Mouse (Mus musculus) adrenal gland, adult (tissue): ENCODE measurements around the gene Ewsr1.
"Not testable (repeated sequence)": the region's sequence is repeated elsewhere in the genome, so short reads cannot be mapped to it uniquely, and the experiment has no call there.

ENCODE experiments used
- DNase-seq, 2 experiments: peaks; one replicate each; pipeline ENCODE4 v3.0.0; 2022 to 2023; ENCODE audit warnings: low spot score in 1 of 2; ENCODE audit not compliant: inconsistent age in 2 of 2

Ewsr1 gene

GRCm38 (mm10) chr11:5098035-5098735, 881 bp downstream of the Ewsr1 start:
- peak; percentile 66 to 89 for DNase-seq

GRCm38 (mm10) chr11:5096480-5097020, 2.5 kb downstream of the Ewsr1 start:
- DNase-seq, result peak in 1 of 2 experiments; percentile 56

- peak in 1 of 2 experiments; percentile 54 for DNase-seq
Measured at GRCm38 (mm10) chr11:5095877-5096276, 3.2 kb downstream of the Ewsr1 start.

- DNase-seq, result peak in 1 of 2 experiments; percentile 61
Measured at GRCm38 (mm10) chr11:5091706-5092105, 7.4 kb downstream of the Ewsr1 start.

GRCm38 (mm10) chr11:5089147-5089546, 9.9 kb downstream of the Ewsr1 start:
- peak; percentile 50 to 82 for DNase-seq

- DNase-seq, result not testable (repeated sequence)
Measured at GRCm38 (mm10) chr11:5076843-5077242, 22.2 kb downstream of the Ewsr1 start.

- DNase-seq, result no peak
Measured at GRCm38 (mm10) chr11:5075760-5076159, 23.3 kb downstream of the Ewsr1 start.

- peak in 1 of 2 experiments; percentile 70 for DNase-seq
Measured at GRCm38 (mm10) chr11:5074882-5075281, 24.2 kb downstream of the Ewsr1 start.

- DNase-seq, result no peak
Measured at GRCm38 (mm10) chr11:5068126-5068971, 30.7 kb downstream of the Ewsr1 start.

- peak in 1 of 2 experiments; percentile 33 for DNase-seq
Measured at GRCm38 (mm10) chr11:5067063-5067462, 32.0 kb downstream of the Ewsr1 start.

- DNase-seq, result peak; percentile 92 to 97
Measured at GRCm38 (mm10) chr11:5065056-5065821, 33.8 kb downstream of the Ewsr1 start, which contains the start of gene Gas2l1. Gene Gas2l1, minus strand, starts transcription at chr11:5065327.

- peak in 1 of 2 experiments; percentile 60 for DNase-seq
Measured at GRCm38 (mm10) chr11:5064282-5065055, 34.6 kb downstream of the Ewsr1 start.

GRCm38 (mm10) chr11:5063561-5064281, 35.3 kb downstream of the Ewsr1 start:
- peak in 1 of 2 experiments; percentile 49 for DNase-seq

GRCm38 (mm10) chr11:5062860-5063505, 36.1 kb downstream of the Ewsr1 start:
- peak; percentile 30 to 56 for DNase-seq

GRCm38 (mm10) chr11:5062326-5062725, 36.7 kb downstream of the Ewsr1 start:
- no peak for DNase-seq

GRCm38 (mm10) chr11:5061413-5062139, 37.5 kb downstream of the Ewsr1 start:
- DNase-seq, result peak; percentile 96 to 99

GRCm38 (mm10) chr11:5060756-5061412, 38.2 kb downstream of the Ewsr1 start:
- peak; percentile 35 to 58 for DNase-seq

GRCm38 (mm10) chr11:5059704-5060156, 39.3 kb downstream of the Ewsr1 start:
- peak; percentile 43 to 72 for DNase-seq
